Mouse (Mus musculus) CD4-positive, CD25-positive, alpha-beta regulatory T cell (primary cell): Measurements from ENCODE around the gene Gm49394. TPM values are rescaled to one million over a fixed set of nuclear protein-coding genes. Genes with fewer than 3 reads are reported as not detected.

Source experiments
- polyA plus RNA-seq: library from polyadenylated mRNA; unstranded; fragments of 100-300 nt; shearing (Covaris generic); gene quantifications from one replicate; pipeline ENCODE4 v1.2.1, GENCODE M21; 2017

Gene Gm49394
- polyA plus RNA-seq = not detected

GRCm38 (mm10) chr7:142669751-142670625 is at the start of gene Gm49394:
TSS of gene Gm49394 (minus strand) at chr7:142669942.

GRCm38 (mm10) chr7:142666659-142667058 is 3.1 kb downstream of the Gm49394 start, which contains the start of gene Igf2:
TSS of gene Igf2 (minus strand) at chr7:142666816.

Other genes with a start within 250 kb of the Gm49394 start
- not detected for gene Syt8, start 235.1 kb downstream of the Gm49394 start, polyA plus RNA-seq
- gene Tnni2, start 228.1 kb downstream of the Gm49394 start, polyA plus RNA-seq = not detected
- 1,177 TPM for gene Lsp1, start 209.1 kb downstream of the Gm49394 start, polyA plus RNA-seq
- gene Tnnt3, start 171.1 kb downstream of the Gm49394 start, polyA plus RNA-seq = 5.0 TPM
- gene Mrpl23, start 137.3 kb downstream of the Gm49394 start, polyA plus RNA-seq = 6.0 TPM
- 0.50 TPM for gene Igf2, start 3.1 kb downstream of the Gm49394 start, polyA plus RNA-seq
- 0.39 TPM for gene Ins2, start 73.4 kb upstream of the Gm49394 start, polyA plus RNA-seq